Mouse (Mus musculus) bone marrow macrophage, adult 2 months (primary cell): ENCODE data around the gene Gm20388. TPM values are rescaled to one million over a fixed set of nuclear protein-coding genes. Genes with fewer than 3 reads are reported as not detected.
A peak's percentile ranks its signal among the peaks of the same experiment; 100 is the strongest.

Experiments
- H3K27ac ChIP-seq: 2 replicates; pipeline ENCODE4 v1.5.1; 2012; ENCODE audit warnings: low read depth, low read length; ENCODE audit not compliant: insufficient read depth
- H3K4me1 ChIP-seq: 2 replicates; pipeline ENCODE4 v1.6.1; 2012; ENCODE audit warnings: low read length; ENCODE audit not compliant: control insufficient read depth, insufficient read depth
- H3K4me3 ChIP-seq: 2 replicates; pipeline ENCODE4 v1.5.1; 2012; ENCODE audit warnings: mild to moderate bottlenecking, low read length, moderate library complexity; ENCODE audit not compliant: insufficient read depth
- CTCF ChIP-seq: IDR thresholded peaks from 2 replicates; pipeline ENCODE4 v1.5.1; 2012; ENCODE audit warnings: low read depth, mild to moderate bottlenecking, low read length, moderate library complexity
- POLR2A ChIP-seq: IDR thresholded peaks from 2 replicates; pipeline ENCODE4 v1.6.1; 2012; ENCODE audit warnings: mild to moderate bottlenecking, low read depth, low read length, borderline replicate concordance
- polyA plus RNA-seq: library from polyadenylated mRNA; stranded (reverse); fragments of >200 nt; gene quantifications from 2 replicates; pipeline ENCODE4 v1.2.4, GENCODE M21; 2012; ENCODE audit not compliant: missing spikeins, insufficient read depth, insufficient read length

Gm20388 gene
- polyA plus RNA-seq, 1 experiment = 32.7 TPM

DNA sequence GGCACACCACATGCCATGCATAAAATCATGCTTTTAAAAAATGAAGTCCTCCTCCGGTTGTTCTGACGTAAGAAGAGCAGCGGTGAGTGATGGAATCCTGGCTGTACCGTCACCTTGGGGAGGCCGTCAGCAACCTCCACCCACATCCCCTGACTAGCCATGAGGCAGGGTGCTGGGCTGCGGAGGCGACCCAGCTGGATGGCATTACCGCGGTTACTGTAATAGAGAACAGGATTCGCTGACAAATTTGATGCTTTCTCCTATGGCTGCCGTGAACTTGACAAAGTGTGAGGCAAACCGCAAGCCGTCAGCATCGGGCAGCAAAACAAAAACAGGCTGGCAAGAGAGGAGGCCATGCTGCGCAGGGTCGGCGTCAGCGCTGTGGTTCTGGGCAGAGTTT, 1317.1 kb downstream of the Gm20388 start:
- no peak for TF ChIP-seq CTCF
- TF ChIP-seq POLR2A = no peak
- Histone ChIP-seq H3K27ac (no peak overlapping the region), H3K4me1 (no peaks in the 10 kb centered on the region), H3K4me3 (no peak overlapping the region)

DNA sequence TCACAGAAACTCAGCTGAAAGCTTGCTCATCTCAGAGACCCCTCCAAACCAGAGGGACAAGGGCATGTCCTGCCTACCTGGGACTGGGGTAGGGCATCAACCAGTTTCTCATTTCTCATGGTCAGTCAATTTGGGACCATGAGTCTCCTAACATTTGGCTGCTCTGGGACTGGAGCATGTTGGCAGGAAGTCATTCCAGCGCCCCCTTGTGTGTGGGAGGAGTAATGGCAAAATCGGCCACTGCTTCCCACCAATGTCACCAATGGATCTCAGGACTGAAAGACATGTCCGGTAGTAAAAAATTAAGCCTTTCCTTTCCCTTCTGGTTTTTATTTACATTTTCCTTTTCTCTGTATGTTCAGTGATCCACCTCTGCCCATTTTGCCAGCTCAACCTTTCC, 1318.3 kb downstream of the Gm20388 start:
- TF ChIP-seq CTCF (peak; percentile 63), POLR2A (no peak)
- no peaks in the 10 kb centered on the region for H3K4me1 ChIP-seq
- H3K27ac ChIP-seq = no peak overlapping the region
- no peak overlapping the region for H3K4me3 ChIP-seq

DNA sequence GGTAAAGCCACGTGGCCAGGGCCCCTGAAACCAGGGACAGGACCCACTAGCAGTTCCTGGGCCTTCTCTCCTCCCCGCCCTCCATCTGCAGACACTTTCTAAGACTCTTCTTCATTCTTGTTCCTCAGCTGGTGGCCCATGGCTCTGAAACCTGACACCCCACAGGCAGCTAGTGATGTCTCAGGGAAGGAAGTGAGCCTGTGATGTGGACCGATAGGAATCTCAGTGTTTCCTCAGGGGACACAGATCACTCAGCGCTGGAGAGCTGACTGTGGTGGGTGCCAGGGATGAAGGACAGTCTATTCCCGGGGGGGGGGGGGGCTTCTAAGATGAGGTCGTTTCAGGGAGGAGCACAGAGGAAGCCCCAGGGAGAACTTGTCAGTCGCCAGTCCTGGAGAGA, 1318.9 kb downstream of the Gm20388 start:
- TF ChIP-seq CTCF = no peak
- no peak for TF ChIP-seq POLR2A
- Histone ChIP-seq H3K27ac (no peak overlapping the region), H3K4me1 (no peaks in the 10 kb centered on the region), H3K4me3 (no peak overlapping the region)

DNA sequence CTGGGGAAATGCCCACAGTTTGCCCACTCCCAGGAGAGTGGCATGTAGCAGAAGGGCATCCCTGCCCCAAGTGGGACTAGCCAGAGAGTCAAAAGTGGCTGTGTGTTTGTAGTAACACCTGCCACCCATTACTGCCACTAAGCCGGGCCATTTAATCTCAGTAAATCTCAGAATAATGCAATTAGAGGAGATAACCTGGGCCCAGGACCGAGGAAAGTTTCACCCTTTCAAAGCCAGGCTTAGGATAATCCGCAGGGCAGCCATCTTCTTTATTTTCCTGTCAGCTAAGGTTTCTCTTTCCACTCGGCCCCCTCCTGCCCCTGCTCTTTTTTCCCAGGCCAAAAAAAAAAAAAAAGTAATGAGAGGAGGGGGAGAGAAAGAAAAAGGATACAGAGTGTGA, 1322.6 kb downstream of the Gm20388 start:
- no peaks in the 10 kb centered on the region for H3K4me1 ChIP-seq
- no peak overlapping the region for H3K27ac ChIP-seq
- TF ChIP-seq POLR2A (no peak), CTCF (no peak)
- H3K4me3 ChIP-seq = no peak overlapping the region

DNA sequence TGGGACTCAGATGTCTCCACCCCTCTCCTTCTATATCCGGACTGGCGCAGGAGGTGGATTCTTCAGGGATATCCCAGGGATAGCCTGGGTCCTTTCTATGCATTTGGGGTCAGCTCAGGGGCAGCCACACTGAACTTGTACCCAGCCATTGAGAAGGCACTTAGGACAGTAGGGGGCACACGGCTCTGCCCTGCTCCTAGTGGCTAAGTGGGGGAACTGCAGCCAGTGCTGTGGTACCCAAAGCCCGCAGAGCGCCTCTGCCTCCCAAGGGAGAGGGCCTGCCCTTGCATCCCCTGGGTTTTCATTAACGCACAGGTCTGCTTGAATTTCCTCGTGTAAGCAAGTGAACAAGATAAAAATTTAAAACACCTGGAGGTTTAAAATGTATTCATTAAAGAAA, 1324.3 kb downstream of the Gm20388 start:
- Histone ChIP-seq H3K27ac (no peak overlapping the region), H3K4me3 (no peak overlapping the region), H3K4me1 (no peaks in the 10 kb centered on the region)
- TF ChIP-seq CTCF (peak; percentile 52), POLR2A (no peak)

DNA sequence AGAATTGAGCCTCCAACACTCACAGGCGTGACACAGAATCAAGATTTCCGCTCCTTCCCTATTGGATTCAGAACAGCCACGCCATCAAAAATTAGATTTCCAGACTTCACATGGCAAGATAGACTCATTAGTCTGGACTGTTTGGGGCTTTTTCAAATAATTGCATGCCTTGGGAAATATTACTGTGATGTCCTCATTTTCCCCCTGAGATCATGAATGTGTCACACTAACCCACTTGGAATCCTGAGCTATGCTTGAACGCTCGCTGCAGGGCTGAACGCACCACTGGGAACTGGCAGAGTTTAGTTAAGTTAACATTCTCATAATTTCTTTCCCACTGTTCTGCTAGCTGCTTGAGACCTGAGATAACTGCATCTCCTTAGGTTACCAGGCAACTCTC, 1329.0 kb downstream of the Gm20388 start:
- H3K4me1 ChIP-seq = no peaks in the 10 kb centered on the region
- TF ChIP-seq CTCF (no peak), POLR2A (no peak)
- H3K27ac ChIP-seq = no peak overlapping the region

DNA sequence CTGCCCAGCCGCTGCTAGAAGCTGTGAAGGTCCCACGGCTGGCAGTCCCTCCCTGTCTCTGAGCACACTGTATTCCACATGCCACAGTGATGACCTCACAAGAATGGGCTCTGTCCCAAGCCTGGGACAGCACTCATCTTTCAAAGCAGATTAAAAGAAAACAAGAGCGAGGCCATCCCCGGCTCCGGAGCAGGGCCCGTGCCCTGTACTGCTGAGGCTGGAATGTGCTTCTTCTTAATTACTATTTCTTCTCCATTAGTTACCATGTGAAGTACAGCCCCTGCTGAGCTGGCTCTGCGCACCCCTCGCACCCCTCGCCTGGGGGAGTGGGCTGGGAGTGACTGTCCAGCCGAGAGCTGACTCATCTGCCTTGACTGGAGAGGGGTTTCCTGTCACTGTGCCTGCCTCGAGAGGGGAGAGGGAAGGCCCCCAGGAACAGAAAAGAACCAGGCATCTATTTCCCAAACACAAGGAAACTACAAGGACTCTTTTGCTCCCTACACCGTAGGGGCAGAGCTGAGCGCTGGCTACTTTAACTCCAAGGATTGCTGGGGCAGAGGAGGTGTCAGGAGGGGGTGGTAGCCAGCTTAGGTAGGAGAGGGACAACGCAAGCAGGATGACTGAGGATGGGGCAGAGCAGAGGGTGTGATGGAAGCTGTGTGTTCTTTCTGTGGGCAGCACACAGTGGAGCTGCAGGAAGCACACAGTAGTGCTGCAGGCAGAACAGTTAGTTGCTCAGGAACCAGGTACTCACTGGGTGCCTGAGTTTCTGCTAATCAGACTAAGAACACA, 1331.3 kb downstream of the Gm20388 start:
- Histone ChIP-seq H3K4me3 (no peak overlapping the region), H3K27ac (no peak overlapping the region), H3K4me1 (no peaks in the 10 kb centered on the region)
- TF ChIP-seq POLR2A = no peak
- no peak for TF ChIP-seq CTCF

More for the DNA sequence above, 1329.0 kb downstream of the Gm20388 start:
- H3K4me3 ChIP-seq = no peak overlapping the region

DNA sequence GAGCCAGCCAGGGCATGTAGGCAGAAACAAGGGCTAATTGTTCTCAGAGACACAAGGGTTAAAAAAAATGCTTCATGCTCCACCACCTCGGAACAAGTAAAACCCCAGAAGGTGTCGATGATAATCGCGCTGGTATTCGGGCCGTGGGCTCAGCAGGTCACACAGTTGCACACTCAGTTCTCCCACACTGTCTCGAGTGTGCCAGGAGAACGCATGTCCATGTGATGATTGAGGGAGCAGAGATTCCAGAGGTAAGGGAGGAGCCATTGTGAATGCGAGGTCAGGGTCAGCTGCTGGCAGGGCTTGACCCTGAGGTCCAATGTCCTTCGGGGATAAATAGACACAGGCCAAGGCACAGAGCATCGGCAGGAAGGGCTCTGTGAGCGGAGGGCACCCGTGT, 1332.0 kb downstream of the Gm20388 start:
- TF ChIP-seq CTCF (no peak), POLR2A (no peak)
- no peak overlapping the region for H3K4me3 ChIP-seq
- H3K27ac ChIP-seq = no peak overlapping the region
- no peaks in the 10 kb centered on the region for H3K4me1 ChIP-seq

DNA sequence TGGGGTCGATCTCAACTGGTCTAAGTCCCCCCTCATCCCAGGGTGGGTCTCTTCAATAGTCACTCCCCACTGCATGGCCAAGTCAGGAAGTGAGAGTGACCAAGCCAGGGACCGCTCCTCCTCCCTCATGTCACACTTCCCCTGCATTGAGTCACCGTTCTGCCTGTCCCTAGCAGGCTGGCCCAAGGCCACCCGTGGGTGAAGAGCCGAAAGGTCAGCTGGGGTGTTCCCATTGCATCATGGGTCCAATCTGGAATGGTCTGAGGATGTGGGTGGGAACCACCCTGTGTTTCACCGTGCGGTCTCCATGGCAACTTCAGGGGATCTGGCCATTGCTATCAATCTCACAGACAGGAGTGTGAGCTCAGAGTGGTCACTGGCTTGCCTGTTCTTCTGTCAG, 1338.2 kb downstream of the Gm20388 start:
- Histone ChIP-seq H3K4me3 (no peak overlapping the region), H3K27ac (no peak overlapping the region), H3K4me1 (no peaks in the 10 kb centered on the region)
- TF ChIP-seq CTCF (no peak), POLR2A (no peak)

DNA sequence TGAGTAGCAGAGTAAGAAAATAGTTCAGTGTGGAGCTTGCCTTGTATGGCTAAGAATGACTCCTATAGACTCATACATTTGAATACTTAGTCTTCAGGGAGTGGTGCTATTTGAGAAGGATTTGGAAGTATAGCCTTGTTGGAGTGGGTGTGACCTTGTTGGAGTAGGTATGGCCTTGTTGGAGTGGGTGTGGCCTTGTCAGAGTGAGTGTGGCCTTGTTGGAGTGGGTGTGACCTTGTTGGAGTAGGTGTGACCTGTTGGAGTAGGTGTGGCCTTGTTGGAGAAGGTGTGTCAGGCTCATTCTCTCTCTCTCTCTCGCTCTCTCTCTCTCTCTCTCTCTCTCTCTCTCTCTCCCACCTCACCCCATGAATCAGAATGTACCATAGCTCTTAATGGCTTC, 1338.8 kb downstream of the Gm20388 start:
- TF ChIP-seq POLR2A (no peak), CTCF (no peak)
- Histone ChIP-seq H3K4me3 (no peak overlapping the region), H3K4me1 (no peaks in the 10 kb centered on the region), H3K27ac (no peak overlapping the region)
